Mouse (Mus musculus): ENCODE measurements around the gene Sgsm1. TPM values are rescaled to one million over a fixed set of nuclear protein-coding genes. Genes with fewer than 3 reads are reported as not detected.

Sgsm1 gene
- total RNA-seq, 1 experiment, result 7.1 TPM

GRCm38 (mm10) chr5:113226632-113227102 is 83.9 kb downstream of the Sgsm1 start, which contains the start of gene Tmem211:
Tmem211 (plus strand) TSS chr5:113226909.
- Histone ChIP-seq H3K36me3 (ENCODE audit: control insufficient read depth, insufficient read depth, low read length, poor library complexity, severe bottlenecking) (no peaks in the 10 kb centered on the region), H3K9me3 (ENCODE audit: control insufficient read depth, insufficient read depth, low read depth, low read length) (no peaks in the 10 kb centered on the region), H3K4me1 (ENCODE audit: control insufficient read depth in 2 of 2, insufficient read depth in 2 of 2, low read length in 2 of 2, poor library complexity in 1 of 2) (peaks cover 2 to 16% of the 10 kb centered on the region in 2 experiments; a peak in 2 of 4 replicates), H3K4me3 (ENCODE audit: insufficient read depth in 1 of 2, low read depth in 1 of 2, low read length in 2 of 2, poor library complexity in 1 of 2, severe bottlenecking in 1 of 2) (peak within 1 kb of the TSS; percentile 19 to 23), H3K27ac (ENCODE audit: insufficient read depth, low read depth, low read length, poor library complexity, severe bottlenecking) (peak within 1 kb of the TSS; percentile 28), H3K9ac (ENCODE audit: insufficient read depth, low read depth, low read length, poor library complexity, severe bottlenecking) (peak within 1 kb of the TSS; percentile 36)
- TF ChIP-seq ZC3H11A (IDR thresholded peaks at IDR 0.05; ENCODE audit: borderline replicate concordance, low read depth, low read length) (no peak), HCFC1 (IDR thresholded peaks at IDR 0.05; ENCODE audit: borderline replicate concordance, insufficient read depth, low read length) (no peak; the same call in 1 of the 2 replicates), MAFK (IDR thresholded peaks at IDR 0.05; ENCODE audit: insufficient read depth, low read depth, low read length) (no peak), CHD2 (IDR thresholded peaks at IDR 0.05; ENCODE audit: low read depth, low read length) (no peak), ZNF384 (IDR thresholded peaks at IDR 0.05; ENCODE audit: low read depth, low read length) (no peak)
- peak; percentile 93 for DNase-seq (ENCODE audit: low read depth, low spot score)
- in situ Hi-C loops (cut with MboI; ENCODE audit: low sequenced_read_pairs in 2 of 2, unreplicated experiment in 2 of 2), result no loop called here

GRCm38 (mm10) chr5:113225686-113226435 is 84.7 kb downstream of the Sgsm1 start:
- H3K4me3 ChIP-seq (ENCODE audit: insufficient read depth in 1 of 2, low read depth in 1 of 2, low read length in 2 of 2, poor library complexity in 1 of 2, severe bottlenecking in 1 of 2), result peak overlapping the region; percentile 10 to 23
- DNase-seq (ENCODE audit: low read depth, low spot score), result no peak
- no peak overlapping the region; the same call in 1 of the 2 replicates for H3K27ac ChIP-seq (ENCODE audit: insufficient read depth, low read depth, low read length, poor library complexity, severe bottlenecking)
- TF ChIP-seq MAFK (IDR thresholded peaks at IDR 0.05; ENCODE audit: insufficient read depth, low read depth, low read length) (no peak), HCFC1 (IDR thresholded peaks at IDR 0.05; ENCODE audit: borderline replicate concordance, insufficient read depth, low read length) (no peak), ZC3H11A (IDR thresholded peaks at IDR 0.05; ENCODE audit: borderline replicate concordance, low read depth, low read length) (no peak), CHD2 (IDR thresholded peaks at IDR 0.05; ENCODE audit: low read depth, low read length) (peak; percentile 83), ZNF384 (IDR thresholded peaks at IDR 0.05; ENCODE audit: low read depth, low read length) (no peak)
- peaks cover 2 to 16% of the 10 kb centered on the region in 2 experiments; a peak in 2 of 4 replicates for H3K4me1 ChIP-seq (ENCODE audit: control insufficient read depth in 2 of 2, insufficient read depth in 2 of 2, low read length in 2 of 2, poor library complexity in 1 of 2)
- H3K9me3 ChIP-seq (ENCODE audit: control insufficient read depth, insufficient read depth, low read depth, low read length), result no peaks in the 10 kb centered on the region
- in situ Hi-C loops (cut with MboI; ENCODE audit: low sequenced_read_pairs in 2 of 2, unreplicated experiment in 2 of 2), result no loop called here
- peak overlapping the region; percentile 27; the same call in 1 of the 2 replicates for H3K9ac ChIP-seq (ENCODE audit: insufficient read depth, low read depth, low read length, poor library complexity, severe bottlenecking)
- H3K36me3 ChIP-seq (ENCODE audit: control insufficient read depth, insufficient read depth, low read length, poor library complexity, severe bottlenecking), result no peaks in the 10 kb centered on the region

- Histone ChIP-seq H3K27ac (ENCODE audit: insufficient read depth, low read depth, low read length, poor library complexity, severe bottlenecking) (no peak overlapping the region), H3K4me1 (ENCODE audit: control insufficient read depth in 2 of 2, insufficient read depth in 2 of 2, low read length in 2 of 2, poor library complexity in 1 of 2) (peaks cover 2 to 13% of the 10 kb centered on the region in 2 experiments; a peak in 2 of 4 replicates), H3K36me3 (ENCODE audit: control insufficient read depth, insufficient read depth, low read length, poor library complexity, severe bottlenecking) (no peaks in the 10 kb centered on the region), H3K4me3 (ENCODE audit: insufficient read depth in 1 of 2, low read depth in 1 of 2, low read length in 2 of 2, poor library complexity in 1 of 2, severe bottlenecking in 1 of 2) (peak overlapping the region; percentile 5 to 10; a peak in 1 of 4 replicates), H3K9me3 (ENCODE audit: control insufficient read depth, insufficient read depth, low read depth, low read length) (no peaks in the 10 kb centered on the region), H3K9ac (ENCODE audit: insufficient read depth, low read depth, low read length, poor library complexity, severe bottlenecking) (no peak overlapping the region)
- no peak for TF ChIP-seq CHD2 (IDR thresholded peaks at IDR 0.05; ENCODE audit: low read depth, low read length)
- TF ChIP-seq ZC3H11A (IDR thresholded peaks at IDR 0.05; ENCODE audit: borderline replicate concordance, low read depth, low read length), result no peak
- no peak for TF ChIP-seq ZNF384 (IDR thresholded peaks at IDR 0.05; ENCODE audit: low read depth, low read length)
- TF ChIP-seq HCFC1 (IDR thresholded peaks at IDR 0.05; ENCODE audit: borderline replicate concordance, insufficient read depth, low read length), result no peak
- no peak for TF ChIP-seq MAFK (IDR thresholded peaks at IDR 0.05; ENCODE audit: insufficient read depth, low read depth, low read length)
- in situ Hi-C loops (cut with MboI; ENCODE audit: low sequenced_read_pairs in 2 of 2, unreplicated experiment in 2 of 2), result no loop called here
- DNase-seq (ENCODE audit: low read depth, low spot score), result no peak
Observed at GRCm38 (mm10) chr5:113225271-113225670, 85.3 kb downstream of the Sgsm1 start.

- H3K9me3 ChIP-seq (ENCODE audit: control insufficient read depth, insufficient read depth, low read depth, low read length), result no peaks in the 10 kb centered on the region
- DNase-seq (ENCODE audit: low read depth, low spot score), result no peak
- H3K27ac ChIP-seq (ENCODE audit: insufficient read depth, low read depth, low read length, poor library complexity, severe bottlenecking), result no peak overlapping the region
- H3K4me1 ChIP-seq (ENCODE audit: control insufficient read depth in 2 of 2, insufficient read depth in 2 of 2, low read length in 2 of 2, poor library complexity in 1 of 2), result peaks cover 2 to 13% of the 10 kb centered on the region in 2 experiments; a peak in 2 of 4 replicates
- TF ChIP-seq ZC3H11A (IDR thresholded peaks at IDR 0.05; ENCODE audit: borderline replicate concordance, low read depth, low read length) (no peak), HCFC1 (IDR thresholded peaks at IDR 0.05; ENCODE audit: borderline replicate concordance, insufficient read depth, low read length) (peak; percentile 86)
- peak overlapping the region; percentile 34; the same call in 1 of the 2 replicates for H3K9ac ChIP-seq (ENCODE audit: insufficient read depth, low read depth, low read length, poor library complexity, severe bottlenecking)
- H3K4me3 ChIP-seq (ENCODE audit: insufficient read depth in 1 of 2, low read depth in 1 of 2, low read length in 2 of 2, poor library complexity in 1 of 2, severe bottlenecking in 1 of 2), result peak overlapping the region in 1 of 2 experiments; percentile 18; a peak in 1 of 4 replicates
- no peaks in the 10 kb centered on the region for H3K36me3 ChIP-seq (ENCODE audit: control insufficient read depth, insufficient read depth, low read length, poor library complexity, severe bottlenecking)
- in situ Hi-C loops (cut with MboI; ENCODE audit: low sequenced_read_pairs in 2 of 2, unreplicated experiment in 2 of 2), result no loop called here
Observed at GRCm38 (mm10) chr5:113223888-113224287, 86.7 kb downstream of the Sgsm1 start.

Measured in ES-E14 (cell line).